Mouse (Mus musculus): ENCODE results near the gene Aspg. TPM values are rescaled to one million over a fixed set of nuclear protein-coding genes. Genes with fewer than 3 reads are reported as not detected.

The Aspg gene
- total and polyA plus RNA-seq, 2 experiments from 2014 or later: 2.5 to 3.6 TPM

GRCm38 (mm10) chr12:112143833-112144201 lies 37.3 kb downstream of the Aspg start:
- H3K9ac ChIP-seq (replicated peaks; ENCODE audit: low read length, poor library complexity, severe bottlenecking): peak overlapping the region; percentile 77
- peaks cover 5% of the 10 kb centered on the region; the same call in 1 of the 2 replicates for H3K4me1 ChIP-seq (ENCODE audit: insufficient read depth, low read length)
- WGBS: 0% methylated on average over 17 of the region's 52 CpGs
- no peaks in the 10 kb centered on the region for H3K36me3 ChIP-seq (ENCODE audit: insufficient read depth, low read length)
- H3K27ac ChIP-seq (ENCODE audit: low read depth, low read length): no peak overlapping the region
- TF ChIP-seq CTCF (IDR thresholded peaks at IDR 0.05): peak; percentile 41
- ATAC-seq (ENCODE audit: low FRiP score) (no peak), DNase-seq (ENCODE audit: low spot score) (no peak)
- H3K4me2 ChIP-seq (ENCODE audit: low read depth, low read length, poor library complexity, severe bottlenecking): peak overlapping the region; percentile 68
- H3K4me3 ChIP-seq (ENCODE audit: low read depth, low read length): peak overlapping the region; percentile 63
- H3K9me3 ChIP-seq (ENCODE audit: low read length): no peaks in the 10 kb centered on the region
- H3K27me3 ChIP-seq (ENCODE audit: insufficient read depth, low read length): peaks cover 11% of the 10 kb centered on the region; the same call in 1 of the 2 replicates

GRCm38 (mm10) chr12:112144377-112145115 lies 38.1 kb downstream of the Aspg start:
- no peaks in the 10 kb centered on the region for H3K9me3 ChIP-seq (ENCODE audit: low read length)
- peak overlapping the region; percentile 68 for H3K4me2 ChIP-seq (ENCODE audit: low read depth, low read length, poor library complexity, severe bottlenecking)
- no peaks in the 10 kb centered on the region for H3K36me3 ChIP-seq (ENCODE audit: insufficient read depth, low read length)
- H3K27me3 ChIP-seq (ENCODE audit: insufficient read depth, low read length): peaks cover 11% of the 10 kb centered on the region; the same call in 1 of the 2 replicates
- H3K9ac ChIP-seq (replicated peaks; ENCODE audit: low read length, poor library complexity, severe bottlenecking): peak overlapping the region; percentile 77
- ATAC-seq (ENCODE audit: low FRiP score) (no peak), DNase-seq (ENCODE audit: low spot score) (no peak)
- no peak overlapping the region for H3K27ac ChIP-seq (ENCODE audit: low read depth, low read length)
- peaks cover 5% of the 10 kb centered on the region; the same call in 1 of the 2 replicates for H3K4me1 ChIP-seq (ENCODE audit: insufficient read depth, low read length)
- H3K4me3 ChIP-seq (ENCODE audit: low read depth, low read length): peak overlapping the region; percentile 63
- under 1% methylated on average over 46 of the region's 46 CpGs for WGBS
- no peak for TF ChIP-seq CTCF (IDR thresholded peaks at IDR 0.05)

- Histone ChIP-seq H3K27ac (ENCODE audit: low read depth, low read length) (no peak overlapping the region), H3K4me2 (ENCODE audit: low read depth, low read length, poor library complexity, severe bottlenecking) (peak overlapping the region; percentile 68), H3K4me1 (ENCODE audit: insufficient read depth, low read length) (peaks cover 5% of the 10 kb centered on the region; the same call in 1 of the 2 replicates), H3K27me3 (ENCODE audit: insufficient read depth, low read length) (peaks cover 11% of the 10 kb centered on the region; the same call in 1 of the 2 replicates), H3K9me3 (ENCODE audit: low read length) (no peaks in the 10 kb centered on the region), H3K4me3 (ENCODE audit: low read depth, low read length) (peak overlapping the region; percentile 63), H3K9ac (replicated peaks; ENCODE audit: low read length, poor library complexity, severe bottlenecking) (peak overlapping the region; percentile 57; the same call in 1 of the 2 replicates), H3K36me3 (ENCODE audit: insufficient read depth, low read length) (no peaks in the 10 kb centered on the region)
- DNase-seq (ENCODE audit: low spot score) (peak; percentile 82), ATAC-seq (ENCODE audit: low FRiP score) (0 out of 2 replicates have a peak, but pooled peaks have one; percentile 31)
- WGBS: under 1% methylated on average over 37 of the region's 37 CpGs
- TF ChIP-seq CTCF (IDR thresholded peaks at IDR 0.05): peak; percentile 99
Observed at GRCm38 (mm10) chr12:112145211-112145874, 38.9 kb downstream of the Aspg start.

GRCm38 (mm10) chr12:112145875-112146651 lies 39.6 kb downstream of the Aspg start, which contains the start of gene Kif26a:
Gene Kif26a (plus strand): TSS chr12:112146208.
- Histone ChIP-seq H3K4me2 (ENCODE audit: low read depth, low read length, poor library complexity, severe bottlenecking) (peak within 1 kb of the TSS; percentile 68), H3K27ac (ENCODE audit: low read depth, low read length) (peak within 1 kb of the TSS; percentile 2; the same call in 1 of the 2 replicates), H3K9me3 (ENCODE audit: low read length) (no peaks in the 10 kb centered on the region), H3K4me3 (ENCODE audit: low read depth, low read length) (peak within 1 kb of the TSS; percentile 63), H3K4me1 (ENCODE audit: insufficient read depth, low read length) (peaks cover 5% of the 10 kb centered on the region; the same call in 1 of the 2 replicates), H3K9ac (replicated peaks; ENCODE audit: low read length, poor library complexity, severe bottlenecking) (peak within 1 kb of the TSS; percentile 57), H3K36me3 (ENCODE audit: insufficient read depth, low read length) (no peaks in the 10 kb centered on the region), H3K27me3 (ENCODE audit: insufficient read depth, low read length) (peaks cover 11% of the 10 kb centered on the region; the same call in 1 of the 2 replicates)
- DNase-seq (ENCODE audit: low spot score) (no peak), ATAC-seq (ENCODE audit: low FRiP score) (peak; percentile 25)
- TF ChIP-seq CTCF (IDR thresholded peaks at IDR 0.05): peak; percentile 76
- 2% methylated on average over 65 of the region's 68 CpGs for WGBS

- Histone ChIP-seq H3K9ac (replicated peaks; ENCODE audit: low read length, poor library complexity, severe bottlenecking) (0 out of 2 replicates have a peak overlapping the region, but pooled peaks have one; percentile 24), H3K4me1 (ENCODE audit: insufficient read depth, low read length) (peaks cover 5% of the 10 kb centered on the region; the same call in 1 of the 2 replicates), H3K36me3 (ENCODE audit: insufficient read depth, low read length) (no peaks in the 10 kb centered on the region), H3K9me3 (ENCODE audit: low read length) (no peaks in the 10 kb centered on the region), H3K27me3 (ENCODE audit: insufficient read depth, low read length) (peaks cover 9% of the 10 kb centered on the region; the same call in 1 of the 2 replicates), H3K27ac (ENCODE audit: low read depth, low read length) (no peak overlapping the region), H3K4me3 (ENCODE audit: low read depth, low read length) (peak overlapping the region; percentile 63), H3K4me2 (ENCODE audit: low read depth, low read length, poor library complexity, severe bottlenecking) (peak overlapping the region; percentile 68)
- ATAC-seq (ENCODE audit: low FRiP score) (no peak), DNase-seq (ENCODE audit: low spot score) (no peak)
- 30% methylated on average over 5 of the region's 5 CpGs for WGBS
- no peak for TF ChIP-seq CTCF (IDR thresholded peaks at IDR 0.05)
Observed at GRCm38 (mm10) chr12:112147365-112147764, 40.9 kb downstream of the Aspg start.
